Mouse (Mus musculus) liver, adult 2 months (tissue): ENCODE data around the gene Ttc34. TPM values are rescaled to one million over a fixed set of nuclear protein-coding genes. Genes with fewer than 3 reads are reported as not detected.
A peak's percentile ranks its signal among the peaks of the same experiment; 100 is the strongest.

Source experiments
- DNase-seq: peaks from one replicate; pipeline ENCODE4 v3.0.0-alpha.2; 2011; ENCODE audit warnings: low read depth, low spot score; ENCODE audit errors: extremely low read depth
- H3K27ac ChIP-seq: fragments of 200-500 bp; replicated peaks from 2 replicates; pipeline ENCODE4 v1.5.1; 2012; ENCODE audit warnings: low read depth, mild to moderate bottlenecking, control low read depth, inconsistent platforms, low read length; ENCODE audit not compliant: insufficient read depth
- H3K27me3 ChIP-seq: fragments of 200-500 bp; 2 replicates; pipeline ENCODE4 v1.6.1; 2012; ENCODE audit warnings: mild to moderate bottlenecking, moderate library complexity, low read length, inconsistent platforms; ENCODE audit not compliant: control insufficient read depth, insufficient read depth
- H3K36me3 ChIP-seq: fragments of 200-500 bp; 2 replicates; pipeline ENCODE4 v1.6.1; 2012; ENCODE audit warnings: low read length, inconsistent platforms; ENCODE audit not compliant: control insufficient read depth, insufficient read depth
- H3K4me1 ChIP-seq: fragments of 200-500 bp; 2 replicates; pipeline ENCODE4 v1.6.1; 2011; ENCODE audit warnings: low read length; ENCODE audit not compliant: control insufficient read depth, insufficient read depth
- H3K4me3 ChIP-seq: fragments of 200-500 bp; 2 replicates; pipeline ENCODE4 v1.5.1; 2011; ENCODE audit warnings: low read depth, mild to moderate bottlenecking, control low read depth, low read length, moderate library complexity; ENCODE audit not compliant: insufficient read depth
- H3K79me2 ChIP-seq: fragments of 200-500 bp; 2 replicates; pipeline ENCODE4 v1.6.1; 2012; ENCODE audit warnings: inconsistent platforms, mild to moderate bottlenecking, low read length, moderate library complexity; ENCODE audit not compliant: control insufficient read depth, insufficient read depth
- H3K9ac ChIP-seq: fragments of 200-500 bp; 2 replicates; pipeline ENCODE4 v1.6.1; 2012; ENCODE audit warnings: low read depth, mild to moderate bottlenecking, control low read depth, inconsistent platforms, low read length
- CTCF ChIP-seq: fragments of 200-500 bp; IDR thresholded peaks from 2 replicates; pipeline ENCODE4 v1.5.1; 2011; ENCODE audit warnings: low read depth, low read length, control low read depth
- POLR2A ChIP-seq: fragments of 200-500 bp; IDR thresholded peaks from 2 replicates; pipeline ENCODE4 v1.6.1; 2011; ENCODE audit warnings: low read length, control low read depth; ENCODE audit not compliant: insufficient read depth; ENCODE audit errors: extremely low read depth
- whole genome bisulfite sequencing: fragments of 180-500 bp; shearing (Covaris S2); methylation state at CpG from one replicate; pipeline ENCODE4 v1.1.7; 2018; 5-methylcytosine and 5-hydroxymethylcytosine counted together
- polyA plus RNA-seq: library from polyadenylated mRNA; depleted of rRNA; stranded (reverse); fragments of >200 nt; gene quantifications from 2 replicates; pipeline ENCODE4 v1.2.3, GENCODE M21; 2012
- total RNA-seq: library from RNA; depleted of rRNA; stranded (reverse); fragments of >200 nt; gene quantifications from 2 replicates; pipeline ENCODE4 v1.2.3, GENCODE M21; 2014

Gene Ttc34
- total and polyA plus RNA-seq, 2 experiments, result 0.05 TPM; not detected in 1

GRCm38 (mm10) chr4:154870721-154871120 lies 33.5 kb downstream of the Ttc34 start:
- no peaks in the 10 kb centered on the region for H3K4me1 ChIP-seq
- no peak for DNase-seq
- H3K4me3 ChIP-seq, result no peak overlapping the region
- H3K27ac ChIP-seq, result no peak overlapping the region
- WGBS, result 79% methylated on average over 4 of the region's 4 CpGs
- H3K9ac ChIP-seq, result no peak overlapping the region
- H3K27me3 ChIP-seq, result peaks cover 7% of the 10 kb centered on the region; the same call in 1 of the 2 replicates
- TF ChIP-seq CTCF, result no peak
- TF ChIP-seq POLR2A, result no peak
- H3K79me2 ChIP-seq, result no peaks in the 10 kb centered on the region
- no peaks in the 10 kb centered on the region for H3K36me3 ChIP-seq

- DNase-seq, result no peak
- Histone ChIP-seq H3K4me3 (no peak overlapping the region), H3K27me3 (peaks cover 7% of the 10 kb centered on the region; the same call in 1 of the 2 replicates), H3K9ac (no peak overlapping the region), H3K27ac (no peak overlapping the region), H3K36me3 (no peaks in the 10 kb centered on the region), H3K4me1 (no peaks in the 10 kb centered on the region), H3K79me2 (no peaks in the 10 kb centered on the region)
- TF ChIP-seq CTCF (no peak), POLR2A (no peak)
- WGBS, result 14% methylated on average over 13 of the region's 13 CpGs
Observed at GRCm38 (mm10) chr4:154871757-154872251, 34.5 kb downstream of the Ttc34 start.

- Histone ChIP-seq H3K4me3 (no peak overlapping the region), H3K9ac (no peak overlapping the region), H3K36me3 (no peaks in the 10 kb centered on the region), H3K27me3 (peaks cover 7% of the 10 kb centered on the region; the same call in 1 of the 2 replicates), H3K79me2 (no peaks in the 10 kb centered on the region), H3K4me1 (no peaks in the 10 kb centered on the region), H3K27ac (no peak overlapping the region)
- 81% methylated on average over 6 of the region's 6 CpGs for WGBS
- TF ChIP-seq CTCF (no peak), POLR2A (no peak)
- no peak for DNase-seq
Observed at GRCm38 (mm10) chr4:154873186-154873585, 35.9 kb downstream of the Ttc34 start.

- no peaks in the 10 kb centered on the region for H3K36me3 ChIP-seq
- TF ChIP-seq CTCF (peak; percentile 96), POLR2A (no peak)
- WGBS, result 10% methylated on average over 17 of the region's 18 CpGs
- 0 out of 2 replicates have a peak, but pooled peaks cover 2% of the 10 kb centered on the region for H3K27me3 ChIP-seq
- H3K4me3 ChIP-seq, result peak overlapping the region; percentile 24
- peak overlapping the region; percentile 30; the same call in 1 of the 2 replicates for H3K9ac ChIP-seq
- DNase-seq, result peak; percentile 85
- no peaks in the 10 kb centered on the region for H3K79me2 ChIP-seq
- H3K27ac ChIP-seq, result peak overlapping the region; percentile 71
- H3K4me1 ChIP-seq, result no peaks in the 10 kb centered on the region
Observed at GRCm38 (mm10) chr4:154877864-154878548, 40.7 kb downstream of the Ttc34 start.

DNA sequence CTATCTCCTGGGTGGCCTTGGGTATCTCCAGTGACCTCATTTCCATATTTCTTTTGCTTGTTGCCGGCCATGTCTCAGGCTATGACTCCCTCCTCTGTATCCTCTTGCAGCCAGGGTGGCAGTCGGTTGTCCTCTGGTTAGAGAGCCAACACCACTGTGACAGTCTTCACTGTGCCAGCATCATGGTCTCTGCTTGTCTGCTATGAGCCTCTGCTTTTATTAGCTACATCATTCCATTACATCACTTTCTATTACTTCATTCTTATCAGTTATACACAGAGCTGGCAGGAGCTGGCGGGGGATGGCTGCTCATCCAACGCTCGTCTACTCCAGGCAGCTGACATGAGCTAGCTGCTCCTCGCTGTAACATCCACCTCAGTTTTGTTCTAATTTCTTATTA lies 43.5 kb downstream of the Ttc34 start:
- no peak overlapping the region for H3K27ac ChIP-seq
- 0 out of 2 replicates have a peak, but pooled peaks cover 2% of the 10 kb centered on the region for H3K27me3 ChIP-seq
- no peak for DNase-seq
- no peak overlapping the region for H3K4me3 ChIP-seq
- no peak overlapping the region for H3K9ac ChIP-seq
- H3K36me3 ChIP-seq, result no peaks in the 10 kb centered on the region
- 62% methylated on average over 6 of the region's 6 CpGs for WGBS
- H3K4me1 ChIP-seq, result no peaks in the 10 kb centered on the region
- TF ChIP-seq CTCF (no peak), POLR2A (no peak)
- H3K79me2 ChIP-seq, result no peaks in the 10 kb centered on the region
